Mouse (Mus musculus) heart, embryonic 13.5 days (tissue): ENCODE data around the gene Sox10. TPM values are rescaled to one million over a fixed set of nuclear protein-coding genes. Genes with fewer than 3 reads are reported as not detected.

Experiments used
- ATAC-seq: fragments of 200-750 bp; cut with Nextera tagmentation; 2 replicates; pipeline ENCODE4 v1.8.0; 2017; ENCODE audit warnings: moderate TSS enrichment; ENCODE audit not compliant: insufficient number of reproducible peaks, low FRiP score, low TSS enrichment; ENCODE audit errors: extremely low read depth
- H3K27ac ChIP-seq: fragments of 300-500 bp; sonication (generic); replicated peaks from 2 replicates; pipeline ENCODE4 v1.5.1; 2015; ENCODE audit warnings: moderate library complexity, mild to moderate bottlenecking, inconsistent platforms
- H3K27me3 ChIP-seq: fragments of 300-500 bp; sonication (generic); replicated peaks from 2 replicates; pipeline ENCODE4 v1.6.1; 2015; ENCODE audit warnings: mild to moderate bottlenecking, inconsistent platforms
- H3K36me3 ChIP-seq: fragments of 300-500 bp; sonication (generic); 2 replicates; pipeline ENCODE4 v1.6.1; 2015; ENCODE audit warnings: mild to moderate bottlenecking, inconsistent platforms
- H3K4me1 ChIP-seq: fragments of 300-500 bp; sonication (generic); 2 replicates; pipeline ENCODE4 v1.6.1; 2015; ENCODE audit warnings: inconsistent platforms
- H3K4me2 ChIP-seq: fragments of 300-500 bp; sonication (generic); 2 replicates; pipeline ENCODE4 v1.6.1; 2015; ENCODE audit warnings: inconsistent platforms, mild to moderate bottlenecking, moderate library complexity
- H3K4me3 ChIP-seq: fragments of 300-500 bp; sonication (generic); 2 replicates; pipeline ENCODE4 v1.5.1; 2015; ENCODE audit warnings: moderate library complexity, mild to moderate bottlenecking, inconsistent platforms
- H3K9ac ChIP-seq: fragments of 300-500 bp; sonication (generic); 2 replicates; pipeline ENCODE4 v1.6.1; 2015; ENCODE audit warnings: inconsistent platforms, mild to moderate bottlenecking, moderate library complexity
- H3K9me3 ChIP-seq: fragments of 300-500 bp; sonication (generic); 2 replicates; pipeline ENCODE4 v1.6.1; 2016; ENCODE audit warnings: inconsistent platforms
- WGBS: fragments of 180-500 bp; shearing (Covaris S2); methylation state at CpG from one replicate; pipeline ENCODE4 v1.1.7; 2015; ENCODE audit warnings: mixed read lengths; 5-methylcytosine and 5-hydroxymethylcytosine counted together
- polyA plus RNA-seq: library from polyadenylated mRNA; unstranded; fragments of >200 nt; fragmentation: Nextera tagmentation; extraction: Ambion mirVana; gene quantifications from 2 replicates; pipeline ENCODE4 v1.2.1, GENCODE M21; 2015

Sox10 gene
- polyA plus RNA-seq, 1 experiment from 2014 or later: 0.44 TPM

DNA sequence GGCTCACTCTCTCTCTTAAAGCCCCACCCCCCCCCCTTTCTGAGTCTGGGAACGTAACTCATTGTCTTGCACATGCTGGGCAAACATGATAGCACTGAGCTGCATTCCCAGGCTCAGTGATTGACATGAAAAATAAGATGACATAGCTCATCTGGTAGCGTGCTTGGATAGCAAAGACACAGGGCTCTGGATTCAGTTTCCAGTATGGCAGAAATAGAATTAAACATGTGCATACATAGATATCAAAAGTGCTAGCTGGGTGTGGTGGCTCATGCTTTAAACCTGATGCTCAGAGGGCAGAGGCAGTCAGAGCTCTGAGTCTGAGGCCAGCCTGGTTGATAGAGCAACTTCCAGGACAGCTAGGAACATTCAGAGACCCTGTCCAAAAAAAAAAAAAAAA lies 59.2 kb downstream of the Sox10 start:
- no peaks in the 10 kb centered on the region for H3K27me3 ChIP-seq
- H3K4me3 ChIP-seq: no peak overlapping the region
- 55% methylated on average over 2 of the region's 2 CpGs for WGBS
- H3K36me3 ChIP-seq: 0 out of 2 replicates have a peak, but pooled peaks cover 3% of the 10 kb centered on the region
- H3K9me3 ChIP-seq: no peaks in the 10 kb centered on the region
- H3K9ac ChIP-seq: no peak overlapping the region
- peaks cover 40% of the 10 kb centered on the region for H3K4me1 ChIP-seq
- no peak overlapping the region for H3K27ac ChIP-seq
- no peak overlapping the region for H3K4me2 ChIP-seq
- ATAC-seq: no peak

Other genes starting within 250 kb of the Sox10 start
- 798 and 814 TPM in 2 replicates for gene Lgals1, start 238.5 kb downstream of the Sox10 start, polyA plus RNA-seq
- gene Nol12, start 230.3 kb downstream of the Sox10 start, polyA plus RNA-seq: 37.3 and 42.9 TPM in 2 replicates
- 45.8 and 46.8 TPM in 2 replicates for gene Triobp, start 217.5 kb downstream of the Sox10 start, polyA plus RNA-seq
- 237 and 238 TPM in 2 replicates for gene H1f0, start 136.8 kb downstream of the Sox10 start, polyA plus RNA-seq
- gene Galr3, start 123.4 kb downstream of the Sox10 start, polyA plus RNA-seq: not detected in 2 replicates
- gene Ankrd54, start 102.3 kb downstream of the Sox10 start, polyA plus RNA-seq: 23.9 and 25.4 TPM in 2 replicates
- gene Eif3l, start 90.1 kb downstream of the Sox10 start, polyA plus RNA-seq: 154 and 160 TPM in 2 replicates
- 15.4 and 15.6 TPM in 2 replicates for gene Micall1, start 56.3 kb downstream of the Sox10 start, polyA plus RNA-seq
- 231 and 244 TPM in 2 replicates for gene Polr2f, start 24.2 kb downstream of the Sox10 start, polyA plus RNA-seq
- gene 1700088E04Rik, start 24.0 kb downstream of the Sox10 start, polyA plus RNA-seq: 6.0 TPM in 2 replicates
- 32.4 and 33.4 TPM in 2 replicates for gene Pick1, start 63.9 kb upstream of the Sox10 start, polyA plus RNA-seq
- 0.35 and 0.78 TPM in 2 replicates for gene Gm49486, start 64.2 kb upstream of the Sox10 start, polyA plus RNA-seq
- gene Slc16a8, start 89.5 kb upstream of the Sox10 start, polyA plus RNA-seq: 0.27 and 0.34 TPM in 2 replicates
- gene Baiap2l2, start 120.3 kb upstream of the Sox10 start, polyA plus RNA-seq: 10.6 and 12.4 TPM in 2 replicates
- gene Pla2g6, start 163.2 kb upstream of the Sox10 start, polyA plus RNA-seq: 12.2 and 12.7 TPM in 2 replicates
- 1.7 and 2.0 TPM in 2 replicates for gene Maff, start 181.4 kb upstream of the Sox10 start, polyA plus RNA-seq
- 65.8 and 72.7 TPM in 2 replicates for gene Tmem184b, start 238.3 kb upstream of the Sox10 start, polyA plus RNA-seq